Mouse (Mus musculus) liver, embryonic 18 days (tissue): ENCODE measurements around the gene AC124108.1. TPM values are rescaled to one million over a fixed set of nuclear protein-coding genes. Genes with fewer than 3 reads are reported as not detected.

ENCODE experiments used
- polyA plus RNA-seq: library from polyadenylated mRNA; depleted of rRNA; stranded (reverse); fragments of >200 nt; gene quantifications from 2 replicates; pipeline ENCODE4 v1.2.3, GENCODE M21; 2012; rRNA removed

Gene AC124108.1
- not detected in 2 replicates for polyA plus RNA-seq

GRCm38 (mm10) chr1:132191093-132191785 is at the start of gene AC124108.1, which contains the start of gene Lemd1:
TSS of gene AC124108.1 (plus strand) at chr1:132191457.
TSS of gene Lemd1 (plus strand) at chr1:132191431.

GRCm38 (mm10) chr1:132229667-132230066 is 38.4 kb downstream of the AC124108.1 start, which contains the start of gene Gm10188:
TSS of gene Gm10188 (minus strand) at chr1:132229767.

Other genes with a start within 250 kb of the AC124108.1 start
- 3.7 TPM in 2 replicates for gene Slc45a3, start 228.5 kb upstream of the AC124108.1 start, polyA plus RNA-seq
- 9.7 and 10.7 TPM in 2 replicates for gene Elk4, start 183.8 kb upstream of the AC124108.1 start, polyA plus RNA-seq
- gene Mfsd4a, start 123.4 kb upstream of the AC124108.1 start, polyA plus RNA-seq, result 0.14 and 0.16 TPM in 2 replicates
- gene Cdk18, start 51.8 kb upstream of the AC124108.1 start, polyA plus RNA-seq, result 3.4 and 3.5 TPM in 2 replicates
- not detected in 2 replicates for gene Lemd1, start within 50 bp of the AC124108.1 start, polyA plus RNA-seq
- not detected in 2 replicates for gene Gm10188, start 38.3 kb downstream of the AC124108.1 start, polyA plus RNA-seq
- gene Klhdc8a, start 107.2 kb downstream of the AC124108.1 start, polyA plus RNA-seq, result 0.27 and 0.36 TPM in 2 replicates
- gene Nuak2, start 124.7 kb downstream of the AC124108.1 start, polyA plus RNA-seq, result 3.1 and 3.7 TPM in 2 replicates
- gene Tmcc2, start 199.8 kb downstream of the AC124108.1 start, polyA plus RNA-seq, result 152 and 195 TPM in 2 replicates
- 3.3 and 3.7 TPM in 2 replicates for gene Dstyk, start 226.1 kb downstream of the AC124108.1 start, polyA plus RNA-seq